Mouse (Mus musculus): Measurements from ENCODE around the gene Slc25a45. TPM values are rescaled to one million over a fixed set of nuclear protein-coding genes. Genes with fewer than 3 reads are reported as not detected.

The Slc25a45 gene
- polyA plus RNA-seq, 1 experiment: not detected

- H3K4me3 ChIP-seq (ENCODE audit: insufficient read depth, low read depth, low read length): peak overlapping the region; percentile 42
- H3K4me1 ChIP-seq (ENCODE audit: control insufficient read depth, insufficient read depth, low read length): peaks cover 67% of the 10 kb centered on the region
- TF ChIP-seq POLR2A (IDR thresholded peaks at IDR 0.05; ENCODE audit: insufficient read depth, low read depth, low read length): 0 out of 2 replicates have a peak, but pooled peaks have one; percentile 6
- TF ChIP-seq CTCF (IDR thresholded peaks at IDR 0.05; ENCODE audit: insufficient read depth, low read depth, low read length): no peak
- peak overlapping the region; percentile 98 for H3K27ac ChIP-seq (ENCODE audit: insufficient read depth, low read depth, low read length)
- 68% methylated on average over 12 of the region's 12 CpGs for WGBS
Measured at GRCm38 (mm10) chr19:5844831-5845318, 32.7 kb upstream of the Slc25a45 start.

- peaks cover 70% of the 10 kb centered on the region for H3K4me1 ChIP-seq (ENCODE audit: control insufficient read depth, insufficient read depth, low read length)
- peak overlapping the region; percentile 98 for H3K27ac ChIP-seq (ENCODE audit: insufficient read depth, low read depth, low read length)
- 3% methylated on average over 45 of the region's 45 CpGs for WGBS
- H3K4me3 ChIP-seq (ENCODE audit: insufficient read depth, low read depth, low read length): peak overlapping the region; percentile 42
- TF ChIP-seq POLR2A (IDR thresholded peaks at IDR 0.05; ENCODE audit: insufficient read depth, low read depth, low read length) (peak; percentile 4), CTCF (IDR thresholded peaks at IDR 0.05; ENCODE audit: insufficient read depth, low read depth, low read length) (0 out of 2 replicates have a peak, but pooled peaks have one; percentile 6)
Measured at GRCm38 (mm10) chr19:5845319-5846135, 32.1 kb upstream of the Slc25a45 start.

- no peak for TF ChIP-seq CTCF (IDR thresholded peaks at IDR 0.05; ENCODE audit: insufficient read depth, low read depth, low read length)
- no peak for TF ChIP-seq POLR2A (IDR thresholded peaks at IDR 0.05; ENCODE audit: insufficient read depth, low read depth, low read length)
- WGBS: under 1% methylated on average over 7 of the region's 7 CpGs
- Histone ChIP-seq H3K4me1 (ENCODE audit: control insufficient read depth, insufficient read depth, low read length) (peaks cover 68% of the 10 kb centered on the region), H3K4me3 (ENCODE audit: insufficient read depth, low read depth, low read length) (peak overlapping the region; percentile 44), H3K27ac (ENCODE audit: insufficient read depth, low read depth, low read length) (peak overlapping the region; percentile 97)
Measured at GRCm38 (mm10) chr19:5846154-5846553, 31.5 kb upstream of the Slc25a45 start.

GRCm38 (mm10) chr19:5846557-5847305 lies 30.9 kb upstream of the Slc25a45 start:
- WGBS: 1% methylated on average over 16 of the region's 16 CpGs
- TF ChIP-seq CTCF (IDR thresholded peaks at IDR 0.05; ENCODE audit: insufficient read depth, low read depth, low read length): no peak
- TF ChIP-seq POLR2A (IDR thresholded peaks at IDR 0.05; ENCODE audit: insufficient read depth, low read depth, low read length): no peak
- peak overlapping the region; percentile 44 for H3K4me3 ChIP-seq (ENCODE audit: insufficient read depth, low read depth, low read length)
- peak overlapping the region; percentile 97 for H3K27ac ChIP-seq (ENCODE audit: insufficient read depth, low read depth, low read length)
- peaks cover 68% of the 10 kb centered on the region for H3K4me1 ChIP-seq (ENCODE audit: control insufficient read depth, insufficient read depth, low read length)

GRCm38 (mm10) chr19:5847306-5847796 lies 30.3 kb upstream of the Slc25a45 start:
- Histone ChIP-seq H3K4me3 (ENCODE audit: insufficient read depth, low read depth, low read length) (peak overlapping the region; percentile 4; the same call in 1 of the 2 replicates), H3K27ac (ENCODE audit: insufficient read depth, low read depth, low read length) (peak overlapping the region; percentile 97), H3K4me1 (ENCODE audit: control insufficient read depth, insufficient read depth, low read length) (peaks cover 67% of the 10 kb centered on the region)
- 24% methylated on average over 4 of the region's 4 CpGs for whole genome bisulfite sequencing
- TF ChIP-seq CTCF (IDR thresholded peaks at IDR 0.05; ENCODE audit: insufficient read depth, low read depth, low read length) (no peak), POLR2A (IDR thresholded peaks at IDR 0.05; ENCODE audit: insufficient read depth, low read depth, low read length) (no peak)

GRCm38 (mm10) chr19:5848032-5848825 lies 29.4 kb upstream of the Slc25a45 start:
- WGBS: 15% methylated on average over 14 of the region's 14 CpGs

GRCm38 (mm10) chr19:5848826-5849672 lies 28.6 kb upstream of the Slc25a45 start:
- Histone ChIP-seq H3K4me3 (ENCODE audit: insufficient read depth, low read depth, low read length) (peak overlapping the region; percentile 38), H3K4me1 (ENCODE audit: control insufficient read depth, insufficient read depth, low read length) (peaks cover 54% of the 10 kb centered on the region), H3K27ac (ENCODE audit: insufficient read depth, low read depth, low read length) (peak overlapping the region; percentile 97)
- TF ChIP-seq POLR2A (IDR thresholded peaks at IDR 0.05; ENCODE audit: insufficient read depth, low read depth, low read length) (no peak), CTCF (IDR thresholded peaks at IDR 0.05; ENCODE audit: insufficient read depth, low read depth, low read length) (no peak)
- WGBS: 38% methylated on average over 13 of the region's 13 CpGs

More at GRCm38 (mm10) chr19:5848032-5848825, 29.4 kb upstream of the Slc25a45 start:
- peak overlapping the region; percentile 97 for H3K27ac ChIP-seq (ENCODE audit: insufficient read depth, low read depth, low read length)
- H3K4me1 ChIP-seq (ENCODE audit: control insufficient read depth, insufficient read depth, low read length): peaks cover 62% of the 10 kb centered on the region
- TF ChIP-seq CTCF (IDR thresholded peaks at IDR 0.05; ENCODE audit: insufficient read depth, low read depth, low read length) (no peak), POLR2A (IDR thresholded peaks at IDR 0.05; ENCODE audit: insufficient read depth, low read depth, low read length) (no peak)
- H3K4me3 ChIP-seq (ENCODE audit: insufficient read depth, low read depth, low read length): peak overlapping the region; percentile 38
